Mouse (Mus musculus) ES-E14 (cell line): ENCODE data around the gene Dcaf8. TPM values are rescaled to one million over a fixed set of nuclear protein-coding genes. Genes with fewer than 3 reads are reported as not detected.

Source experiments
- DNase-seq: peaks from one replicate; pipeline ENCODE4 v3.0.0-alpha.2; 2013; ENCODE audit warnings: low read depth, low spot score
- H3K27ac ChIP-seq: 2 replicates; pipeline ENCODE4 v1.5.1; 2012; ENCODE audit warnings: low read depth, mild to moderate bottlenecking, low read length, moderate library complexity, mixed read lengths; ENCODE audit not compliant: poor library complexity, insufficient read depth, severe bottlenecking
- H3K36me3 ChIP-seq: 2 replicates; pipeline ENCODE4 v1.6.1; 2012; ENCODE audit warnings: mild to moderate bottlenecking, low read length, moderate library complexity, mixed read lengths; ENCODE audit not compliant: control insufficient read depth, poor library complexity, insufficient read depth, severe bottlenecking
- H3K4me1 ChIP-seq, 2 experiments: fragments of 150-350 bp in 1 of 2; sonication (generic) in 1 of 2; 2 replicates each; pipeline ENCODE4 v1.6.1; 2012; ENCODE audit warnings: low read length in 2 of 2, mild to moderate bottlenecking in 1 of 2, mixed read lengths in 1 of 2; ENCODE audit not compliant: control insufficient read depth in 2 of 2, insufficient read depth in 2 of 2, poor library complexity in 1 of 2
- H3K4me3 ChIP-seq, 2 experiments: fragments of 150-350 bp in 1 of 2; sonication (generic) in 1 of 2; 2 replicates each; pipeline ENCODE4 v1.5.1; 2012; ENCODE audit warnings: low read length in 2 of 2, low read depth in 1 of 2, mild to moderate bottlenecking in 1 of 2, mixed read lengths in 1 of 2; ENCODE audit not compliant: insufficient read depth in 1 of 2, poor library complexity in 1 of 2, severe bottlenecking in 1 of 2
- H3K9ac ChIP-seq: 2 replicates; pipeline ENCODE4 v1.6.1; 2012; ENCODE audit warnings: low read depth, mild to moderate bottlenecking, low read length, mixed read lengths; ENCODE audit not compliant: poor library complexity, insufficient read depth, severe bottlenecking
- H3K9me3 ChIP-seq: fragments of 150-350 bp; sonication (generic); 2 replicates; pipeline ENCODE4 v1.6.1; 2012; ENCODE audit warnings: low read depth, mild to moderate bottlenecking, low read length; ENCODE audit not compliant: control insufficient read depth, insufficient read depth
- CHD2 ChIP-seq: IDR thresholded peaks from 2 replicates; pipeline ENCODE4 v1.6.1; 2014; ENCODE audit warnings: mild to moderate bottlenecking, low read depth, low read length, inconsistent platforms
- HCFC1 ChIP-seq: IDR thresholded peaks from 2 replicates; pipeline ENCODE4 v1.6.1; 2012; ENCODE audit warnings: low read length, inconsistent platforms, borderline replicate concordance; ENCODE audit not compliant: insufficient read depth
- MAFK ChIP-seq: IDR thresholded peaks from 2 replicates; pipeline ENCODE4 v1.6.1; 2014; ENCODE audit warnings: mild to moderate bottlenecking, low read depth, low read length, inconsistent platforms; ENCODE audit not compliant: insufficient read depth
- ZC3H11A ChIP-seq: IDR thresholded peaks from 2 replicates; pipeline ENCODE4 v1.6.1; 2012; ENCODE audit warnings: low read depth, mild to moderate bottlenecking, inconsistent platforms, low read length, borderline replicate concordance
- ZNF384 ChIP-seq: IDR thresholded peaks from 2 replicates; pipeline ENCODE4 v1.6.1; 2012; ENCODE audit warnings: low read depth, low read length, inconsistent platforms
- in situ Hi-C, 2 experiments: fragments of 600-800 bp; cut with MboI; formaldehyde crosslinking; loops; one replicate each; pipeline ENCODE4 v1.15.1; 2025; ENCODE audit warnings: low sequenced_read_pairs in 2 of 2, inconsistent platforms in 1 of 2; ENCODE audit not compliant: unreplicated experiment in 2 of 2
- total RNA-seq: library from RNA; depleted of rRNA; stranded (reverse); fragments of 300-350 nt; gene quantifications from 2 replicates; pipeline ENCODE4 v1.2.3, GENCODE M21; 2012

Gene Dcaf8
- total RNA-seq, 1 experiment, result 58.0 TPM

DNA sequence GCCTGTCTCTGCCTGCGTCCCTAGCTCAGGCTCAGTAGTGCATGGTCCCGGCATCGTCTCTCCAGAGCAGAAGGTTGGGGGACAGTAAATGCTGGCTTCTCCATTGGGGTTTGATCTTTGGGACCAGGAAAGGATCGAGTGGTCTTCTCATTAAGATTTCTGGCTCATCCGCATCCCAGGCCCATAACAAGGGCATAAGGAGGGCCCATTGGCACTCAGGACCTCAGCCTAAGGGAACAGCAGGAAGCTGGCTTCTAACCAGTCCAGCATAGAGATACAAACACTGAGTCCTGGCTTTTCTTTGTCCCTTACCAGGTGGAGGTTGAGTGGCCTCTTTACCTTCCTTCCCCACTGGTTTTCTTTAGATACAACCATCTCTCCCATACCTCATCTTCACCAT, 50.0 kb downstream of the Dcaf8 start:
- in situ Hi-C loops, result no loop called here
- no peak overlapping the region for H3K4me3 ChIP-seq
- H3K9me3 ChIP-seq, result no peaks in the 10 kb centered on the region
- no peak for TF ChIP-seq ZNF384
- no peak for TF ChIP-seq HCFC1
- no peak for TF ChIP-seq CHD2
- TF ChIP-seq ZC3H11A, result no peak
- TF ChIP-seq MAFK, result no peak
- no peak for DNase-seq
- H3K4me1 ChIP-seq, result peaks cover 0 to 16% of the 10 kb centered on the region in 2 experiments; a peak in 2 of 4 replicates
- H3K36me3 ChIP-seq, result peaks cover 36% of the 10 kb centered on the region
- no peak overlapping the region for H3K27ac ChIP-seq
- H3K9ac ChIP-seq, result no peak overlapping the region

DNA sequence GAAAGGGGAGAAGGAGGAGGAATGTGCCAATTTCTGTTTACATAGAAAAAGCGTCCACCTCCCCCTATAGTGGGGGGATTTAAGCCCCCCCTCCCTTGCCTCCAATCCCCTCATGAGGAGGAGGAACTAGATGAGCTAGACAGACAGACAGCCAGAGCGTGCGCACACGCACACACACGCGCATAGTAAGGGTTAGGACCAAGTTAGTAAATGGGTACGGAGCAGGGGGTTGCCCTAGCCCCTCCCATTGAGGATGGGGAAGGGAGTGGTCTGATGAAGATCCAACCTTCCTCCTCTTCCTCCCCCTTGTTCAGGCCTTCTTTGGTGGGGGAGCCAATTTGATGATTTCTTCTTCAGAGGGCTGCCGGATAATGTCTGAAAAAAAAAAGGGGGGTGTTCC, 50.4 kb downstream of the Dcaf8 start:
- H3K4me1 ChIP-seq, result peaks cover 0 to 21% of the 10 kb centered on the region in 2 experiments; a peak in 2 of 4 replicates
- no peak overlapping the region for H3K4me3 ChIP-seq
- no peak for DNase-seq
- peaks cover 36% of the 10 kb centered on the region for H3K36me3 ChIP-seq
- in situ Hi-C loops, result no loop called here
- no peak overlapping the region for H3K9ac ChIP-seq
- no peak overlapping the region for H3K27ac ChIP-seq
- TF ChIP-seq ZNF384 (no peak), ZC3H11A (no peak), MAFK (no peak), CHD2 (no peak), HCFC1 (no peak)
- no peaks in the 10 kb centered on the region for H3K9me3 ChIP-seq

DNA sequence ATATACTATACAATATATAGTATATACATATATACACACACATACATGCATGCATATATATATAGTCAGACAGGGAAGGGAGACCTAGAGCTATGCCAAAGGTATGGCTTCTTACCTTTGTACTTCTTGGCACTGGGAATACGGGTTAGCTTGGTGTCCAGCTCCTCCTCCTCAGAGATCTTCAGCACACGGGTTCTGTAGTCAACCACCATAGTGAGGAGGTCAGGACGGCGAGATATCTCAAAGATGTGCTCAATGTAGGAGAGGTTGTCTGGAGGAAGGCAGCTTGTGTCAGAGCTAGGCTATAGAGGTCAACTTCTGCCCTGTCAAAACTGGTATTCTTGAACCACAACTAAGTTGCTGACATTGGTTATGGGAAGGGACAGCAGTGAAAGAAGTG, 51.1 kb downstream of the Dcaf8 start:
- Histone ChIP-seq H3K27ac (no peak overlapping the region), H3K36me3 (peaks cover 34% of the 10 kb centered on the region), H3K9ac (no peak overlapping the region), H3K4me3 (no peak overlapping the region), H3K4me1 (peaks cover 2 to 27% of the 10 kb centered on the region in 2 experiments; a peak in 3 of 4 replicates), H3K9me3 (no peaks in the 10 kb centered on the region)
- DNase-seq, result no peak
- in situ Hi-C loops, result no loop called here
- TF ChIP-seq HCFC1, result no peak
- TF ChIP-seq MAFK, result no peak
- TF ChIP-seq ZC3H11A, result no peak
- TF ChIP-seq CHD2, result no peak
- TF ChIP-seq ZNF384, result no peak

DNA sequence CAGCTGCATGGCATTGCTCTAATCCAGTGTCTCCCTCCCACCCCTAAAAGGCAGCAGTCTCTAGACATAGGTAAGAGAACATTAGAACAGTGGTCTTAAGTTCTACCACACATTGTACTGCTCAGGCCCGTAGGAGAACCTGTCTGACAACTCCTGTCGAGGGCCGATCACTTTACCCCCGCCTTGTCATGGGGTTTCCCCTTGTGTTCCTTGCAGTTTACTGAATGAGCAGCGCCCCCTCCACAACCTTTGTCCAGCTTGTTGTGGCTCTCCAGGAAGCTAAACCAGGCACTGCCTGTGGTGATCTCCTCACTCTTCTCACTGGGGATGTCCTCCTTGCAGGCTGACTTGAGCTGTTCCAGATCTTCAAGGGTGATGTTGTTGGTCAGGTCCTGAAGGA, 52.3 kb downstream of the Dcaf8 start:
- H3K36me3 ChIP-seq, result peaks cover 29% of the 10 kb centered on the region
- no peak overlapping the region for H3K27ac ChIP-seq
- H3K4me3 ChIP-seq, result no peak overlapping the region
- no peak for TF ChIP-seq HCFC1
- TF ChIP-seq MAFK, result no peak
- no peak for TF ChIP-seq CHD2
- no peak for TF ChIP-seq ZNF384
- TF ChIP-seq ZC3H11A, result no peak
- in situ Hi-C loops, result no loop called here
- H3K4me1 ChIP-seq, result peaks cover 2 to 36% of the 10 kb centered on the region in 2 experiments; a peak in 3 of 4 replicates
- DNase-seq, result no peak
- no peaks in the 10 kb centered on the region for H3K9me3 ChIP-seq
- no peak overlapping the region for H3K9ac ChIP-seq

- no peak overlapping the region; the same call in 1 of the 2 replicates for H3K27ac ChIP-seq
- peaks cover 2 to 43% of the 10 kb centered on the region in 2 experiments; a peak in 3 of 4 replicates for H3K4me1 ChIP-seq
- H3K9ac ChIP-seq, result no peak overlapping the region
- TF ChIP-seq CHD2 (no peak), ZC3H11A (no peak), HCFC1 (no peak), MAFK (no peak), ZNF384 (no peak)
- H3K36me3 ChIP-seq, result peaks cover 23% of the 10 kb centered on the region; the same call in 1 of the 2 replicates
- in situ Hi-C loops, result no loop called here
- DNase-seq, result no peak
- H3K4me3 ChIP-seq, result no peak overlapping the region
- H3K9me3 ChIP-seq, result no peaks in the 10 kb centered on the region
These were observed 53.1 kb downstream of the Dcaf8 start for GRCm38 (mm10) chr1:172200871-172201447.
